Mouse (Mus musculus): Measurements from ENCODE around the gene Slc38a1. TPM values are rescaled to one million over a fixed set of nuclear protein-coding genes. Genes with fewer than 3 reads are reported as not detected.
"Not testable (repeated sequence)": the region's sequence is repeated elsewhere in the genome, so short reads cannot be mapped to it uniquely, and the experiment has no call there.

Gene Slc38a1
- polyA plus RNA-seq, 1 experiment from 2014 or later: 96.2 TPM

GRCm38 (mm10) chr15:96628256-96628655 is 14.5 kb downstream of the Slc38a1 start:
- Histone ChIP-seq H3K9me3 (no peaks in the 10 kb centered on the region), H3K27me3 (ENCODE audit: insufficient read depth, poor library complexity, severe bottlenecking) (no peaks in the 10 kb centered on the region), H3K27ac (no peak overlapping the region), H3K4me1 (peaks cover 31% of the 10 kb centered on the region), H3K36me3 (peaks cover 42% of the 10 kb centered on the region), H3K4me3 (no peak overlapping the region)
- WGBS: 80% methylated on average over 7 of the region's 7 CpGs
- DNase-seq (ENCODE audit: low spot score): no peak

- 59% methylated on average over 5 of the region's 5 CpGs for WGBS
- H3K27ac ChIP-seq: peak overlapping the region; percentile 75
Observed at GRCm38 (mm10) chr15:96626871-96627270, 15.8 kb downstream of the Slc38a1 start.

GRCm38 (mm10) chr15:96625012-96625411 is 17.7 kb downstream of the Slc38a1 start:
- WGBS: 95% methylated on average over 9 of the region's 9 CpGs
- not testable (repeated sequence) for H3K9me3 ChIP-seq; H3K27me3 ChIP-seq (ENCODE audit: insufficient read depth, poor library complexity, severe bottlenecking); DNase-seq (ENCODE audit: low spot score); H3K27ac ChIP-seq; H3K4me3 ChIP-seq
- H3K4me1 ChIP-seq: peaks cover 22% of the 10 kb centered on the region
- peaks cover 61% of the 10 kb centered on the region for H3K36me3 ChIP-seq

More at GRCm38 (mm10) chr15:96626871-96627270, 15.8 kb downstream of the Slc38a1 start:
- Histone ChIP-seq H3K36me3 (peaks cover 44% of the 10 kb centered on the region), H3K4me1 (peaks cover 31% of the 10 kb centered on the region), H3K27me3 (ENCODE audit: insufficient read depth, poor library complexity, severe bottlenecking) (no peaks in the 10 kb centered on the region), H3K9me3 (peaks cover 6% of the 10 kb centered on the region; the same call in 1 of the 2 replicates), H3K4me3 (no peak overlapping the region)
- no peak for DNase-seq (ENCODE audit: low spot score)

GRCm38 (mm10) chr15:96622376-96622775 is 20.3 kb downstream of the Slc38a1 start:
- no peak overlapping the region for H3K4me3 ChIP-seq
- peaks cover 73% of the 10 kb centered on the region for H3K36me3 ChIP-seq
- peaks cover 6% of the 10 kb centered on the region; the same call in 1 of the 2 replicates for H3K9me3 ChIP-seq
- no peak for DNase-seq (ENCODE audit: low spot score)
- H3K27ac ChIP-seq: no peak overlapping the region
- 94% methylated on average over 7 of the region's 7 CpGs for whole genome bisulfite sequencing
- H3K4me1 ChIP-seq: peaks cover 12% of the 10 kb centered on the region
- no peaks in the 10 kb centered on the region for H3K27me3 ChIP-seq (ENCODE audit: insufficient read depth, poor library complexity, severe bottlenecking)

- Histone ChIP-seq H3K4me1 (peaks cover 5% of the 10 kb centered on the region), H3K9me3 (peaks cover 6% of the 10 kb centered on the region; the same call in 1 of the 2 replicates), H3K27ac (no peak overlapping the region), H3K4me3 (no peak overlapping the region), H3K27me3 (ENCODE audit: insufficient read depth, poor library complexity, severe bottlenecking) (no peaks in the 10 kb centered on the region), H3K36me3 (peaks cover 79% of the 10 kb centered on the region)
- WGBS: 86% methylated on average over 6 of the region's 6 CpGs
- DNase-seq (ENCODE audit: low spot score): no peak
Observed at GRCm38 (mm10) chr15:96621686-96622085, 21.0 kb downstream of the Slc38a1 start.

GRCm38 (mm10) chr15:96617555-96617954 is 25.2 kb downstream of the Slc38a1 start:
- Histone ChIP-seq H3K27ac (peak overlapping the region; percentile 1; the same call in 1 of the 2 replicates), H3K27me3 (ENCODE audit: insufficient read depth, poor library complexity, severe bottlenecking) (no peaks in the 10 kb centered on the region), H3K4me3 (no peak overlapping the region), H3K4me1 (0 out of 2 replicates have a peak, but pooled peaks cover 3% of the 10 kb centered on the region), H3K9me3 (peaks cover 9% of the 10 kb centered on the region; the same call in 1 of the 2 replicates), H3K36me3 (peaks cover 87% of the 10 kb centered on the region)
- no peak for DNase-seq (ENCODE audit: low spot score)
- 52% methylated on average over 7 of the region's 7 CpGs for WGBS

GRCm38 (mm10) chr15:96608671-96609070 is 34.0 kb downstream of the Slc38a1 start:
- Histone ChIP-seq H3K36me3 (peaks cover 83% of the 10 kb centered on the region), H3K4me3 (no peak overlapping the region), H3K9me3 (no peaks in the 10 kb centered on the region), H3K27ac (no peak overlapping the region), H3K27me3 (ENCODE audit: insufficient read depth, poor library complexity, severe bottlenecking) (no peaks in the 10 kb centered on the region), H3K4me1 (peaks cover 12% of the 10 kb centered on the region)
- no peak for DNase-seq (ENCODE audit: low spot score)
- 81% methylated on average over 7 of the region's 7 CpGs for WGBS

GRCm38 (mm10) chr15:96607422-96607821 is 35.3 kb downstream of the Slc38a1 start:
- Histone ChIP-seq H3K9me3 (no peaks in the 10 kb centered on the region), H3K4me1 (peaks cover 19% of the 10 kb centered on the region), H3K27ac (no peak overlapping the region), H3K4me3 (no peak overlapping the region), H3K36me3 (peaks cover 79% of the 10 kb centered on the region), H3K27me3 (ENCODE audit: insufficient read depth, poor library complexity, severe bottlenecking) (no peaks in the 10 kb centered on the region)
- WGBS: 82% methylated on average over 5 of the region's 5 CpGs
- no peak for DNase-seq (ENCODE audit: low spot score)

- Histone ChIP-seq H3K36me3 (peaks cover 76% of the 10 kb centered on the region), H3K27ac (peak overlapping the region; percentile 49; the same call in 1 of the 2 replicates), H3K9me3 (no peaks in the 10 kb centered on the region), H3K4me1 (peaks cover 32% of the 10 kb centered on the region), H3K4me3 (no peak overlapping the region), H3K27me3 (ENCODE audit: insufficient read depth, poor library complexity, severe bottlenecking) (no peaks in the 10 kb centered on the region)
- WGBS: 70% methylated on average over 10 of the region's 10 CpGs
- no peak for DNase-seq (ENCODE audit: low spot score)
Observed at GRCm38 (mm10) chr15:96604282-96604681, 38.4 kb downstream of the Slc38a1 start.

GRCm38 (mm10) chr15:96602043-96602442 is 40.7 kb downstream of the Slc38a1 start:
- Histone ChIP-seq H3K36me3 (peaks cover 66% of the 10 kb centered on the region), H3K27me3 (ENCODE audit: insufficient read depth, poor library complexity, severe bottlenecking) (no peaks in the 10 kb centered on the region), H3K27ac (peak overlapping the region; percentile 17), H3K4me1 (peaks cover 54% of the 10 kb centered on the region), H3K9me3 (no peaks in the 10 kb centered on the region), H3K4me3 (no peak overlapping the region)
- WGBS: 71% methylated on average over 16 of the region's 16 CpGs
- no peak for DNase-seq (ENCODE audit: low spot score)

- 90% methylated on average over 21 of the region's 21 CpGs for WGBS
Observed at GRCm38 (mm10) chr15:96599852-96600781, 42.6 kb downstream of the Slc38a1 start.

GRCm38 (mm10) chr15:96598888-96599578 is 43.7 kb downstream of the Slc38a1 start:
- no peak overlapping the region for H3K4me3 ChIP-seq
- 67% methylated on average over 11 of the region's 11 CpGs for WGBS
- peak; percentile 65 for DNase-seq (ENCODE audit: low spot score)

More at GRCm38 (mm10) chr15:96599852-96600781, 42.6 kb downstream of the Slc38a1 start:
- peaks cover 59% of the 10 kb centered on the region for H3K4me1 ChIP-seq
- no peak overlapping the region for H3K27ac ChIP-seq
- H3K4me3 ChIP-seq: no peak overlapping the region
- no peaks in the 10 kb centered on the region for H3K9me3 ChIP-seq
- no peaks in the 10 kb centered on the region for H3K27me3 ChIP-seq (ENCODE audit: insufficient read depth, poor library complexity, severe bottlenecking)
- DNase-seq (ENCODE audit: low spot score): no peak
- peaks cover 58% of the 10 kb centered on the region for H3K36me3 ChIP-seq

GRCm38 (mm10) chr15:96597116-96597515 is 45.6 kb downstream of the Slc38a1 start:
- peaks cover 67% of the 10 kb centered on the region for H3K36me3 ChIP-seq
- peaks cover 39% of the 10 kb centered on the region for H3K4me1 ChIP-seq
- H3K27me3 ChIP-seq (ENCODE audit: insufficient read depth, poor library complexity, severe bottlenecking): no peaks in the 10 kb centered on the region
- no peak overlapping the region for H3K4me3 ChIP-seq
- peak overlapping the region; percentile 36; the same call in 1 of the 2 replicates for H3K27ac ChIP-seq
- DNase-seq (ENCODE audit: low spot score): no peak
- WGBS: 86% methylated on average over 9 of the region's 9 CpGs
- no peaks in the 10 kb centered on the region for H3K9me3 ChIP-seq

More at GRCm38 (mm10) chr15:96598888-96599578, 43.7 kb downstream of the Slc38a1 start:
- Histone ChIP-seq H3K27me3 (ENCODE audit: insufficient read depth, poor library complexity, severe bottlenecking) (no peaks in the 10 kb centered on the region), H3K27ac (no peak overlapping the region), H3K9me3 (no peaks in the 10 kb centered on the region), H3K36me3 (peaks cover 63% of the 10 kb centered on the region), H3K4me1 (peaks cover 49% of the 10 kb centered on the region)

All from heart, embryonic 10.5 days (tissue).